Mouse (Mus musculus) spleen, adult 2 months (tissue): Measurements from ENCODE around the gene Tubd1.

Experiments used
- CTCF ChIP-seq: fragments of 200-500 bp; IDR thresholded peaks from 2 replicates; pipeline ENCODE4 v1.5.1; 2011; ENCODE audit warnings: mild to moderate bottlenecking, inconsistent platforms; ENCODE audit not compliant: insufficient read depth, insufficient read length, insufficient replicate concordance; ENCODE audit errors: extremely low read depth
- POLR2A ChIP-seq: fragments of 200-500 bp; IDR thresholded peaks from 2 replicates; pipeline ENCODE4 v1.6.1; 2011; ENCODE audit warnings: low read depth, low read length, inconsistent platforms

- TF ChIP-seq CTCF (no peak), POLR2A (no peak)
Measured at GRCm38 (mm10) chr11:86600209-86600557, 55.4 kb downstream of the Tubd1 start.
